Mouse (Mus musculus): ENCODE measurements around the gene Wdr81. TPM values are rescaled to one million over a fixed set of nuclear protein-coding genes. Genes with fewer than 3 reads are reported as not detected.
A peak's percentile ranks its signal among the peaks of the same experiment; 100 is the strongest.
"Not testable (repeated sequence)": the region's sequence is repeated elsewhere in the genome, so short reads cannot be mapped to it uniquely, and the experiment has no call there.

The Wdr81 gene
- polyA plus RNA-seq, 1 experiment from 2014 or later, result 6.2 TPM

- no peaks in the 10 kb centered on the region for H3K27me3 ChIP-seq (ENCODE audit: control insufficient read depth, insufficient read depth, low read length)
Measured at GRCm38 (mm10) chr11:75458169-75458568, 3.7 kb upstream of the Wdr81 start.

GRCm38 (mm10) chr11:75456440-75456871, 1.9 kb upstream of the Wdr81 start:
- H3K27ac ChIP-seq (ENCODE audit: low read depth, low read length), result no peak overlapping the region
- 88% methylated on average over 7 of the region's 7 CpGs for WGBS
- no peak overlapping the region for H3K9ac ChIP-seq (ENCODE audit: low read length)
- ATAC-seq (ENCODE audit: insufficient read depth, low FRiP score, low TSS enrichment) (no peak), DNase-seq (ENCODE audit: low spot score) (no peak)
- H3K4me1 ChIP-seq (ENCODE audit: control insufficient read depth, insufficient read depth, low read length), result peaks cover 16% of the 10 kb centered on the region
- H3K9me3 ChIP-seq (ENCODE audit: control insufficient read depth, low read length), result no peaks in the 10 kb centered on the region
- no peak overlapping the region for H3K4me3 ChIP-seq (ENCODE audit: low read depth, low read length)
- H3K4me2 ChIP-seq (ENCODE audit: low read depth), result no peak overlapping the region
- no peaks in the 10 kb centered on the region for H3K36me3 ChIP-seq (ENCODE audit: control insufficient read depth, insufficient read depth, low read length)
- H3K27me3 ChIP-seq (ENCODE audit: control insufficient read depth, insufficient read depth, low read length), result no peaks in the 10 kb centered on the region

More at GRCm38 (mm10) chr11:75458169-75458568, 3.7 kb upstream of the Wdr81 start:
- Histone ChIP-seq H3K4me2 (ENCODE audit: low read depth) (no peak overlapping the region), H3K4me3 (ENCODE audit: low read depth, low read length) (no peak overlapping the region), H3K9ac (ENCODE audit: low read length) (no peak overlapping the region), H3K36me3 (ENCODE audit: control insufficient read depth, insufficient read depth, low read length) (no peaks in the 10 kb centered on the region), H3K9me3 (ENCODE audit: control insufficient read depth, low read length) (no peaks in the 10 kb centered on the region), H3K27ac (ENCODE audit: low read depth, low read length) (no peak overlapping the region), H3K4me1 (ENCODE audit: control insufficient read depth, insufficient read depth, low read length) (peaks cover 28% of the 10 kb centered on the region)
- no peak for ATAC-seq (ENCODE audit: insufficient read depth, low FRiP score, low TSS enrichment)
- WGBS, result 11% methylated on average over 3 of the region's 3 CpGs
- no peak for DNase-seq (ENCODE audit: low spot score)

GRCm38 (mm10) chr11:75455971-75456370, 1.5 kb upstream of the Wdr81 start:
- not testable (repeated sequence) for H3K9me3 ChIP-seq (ENCODE audit: control insufficient read depth, low read length); H3K4me3 ChIP-seq (ENCODE audit: low read depth, low read length); DNase-seq (ENCODE audit: low spot score); H3K27ac ChIP-seq (ENCODE audit: low read depth, low read length); H3K9ac ChIP-seq (ENCODE audit: low read length); ATAC-seq (ENCODE audit: insufficient read depth, low FRiP score, low TSS enrichment); H3K36me3 ChIP-seq (ENCODE audit: control insufficient read depth, insufficient read depth, low read length); H3K27me3 ChIP-seq (ENCODE audit: control insufficient read depth, insufficient read depth, low read length); H3K4me2 ChIP-seq (ENCODE audit: low read depth)
- H3K4me1 ChIP-seq (ENCODE audit: control insufficient read depth, insufficient read depth, low read length), result peaks cover 16% of the 10 kb centered on the region
- 90% methylated on average over 2 of the region's 2 CpGs for WGBS

- H3K36me3 ChIP-seq (ENCODE audit: control insufficient read depth, insufficient read depth, low read length), result no peaks in the 10 kb centered on the region
- peak overlapping the region; percentile 98 for H3K4me2 ChIP-seq (ENCODE audit: low read depth)
- H3K9me3 ChIP-seq (ENCODE audit: control insufficient read depth, low read length), result no peaks in the 10 kb centered on the region
- H3K4me3 ChIP-seq (ENCODE audit: low read depth, low read length), result peak overlapping the region; percentile 62
- peaks cover 14% of the 10 kb centered on the region for H3K4me1 ChIP-seq (ENCODE audit: control insufficient read depth, insufficient read depth, low read length)
- ATAC-seq (ENCODE audit: insufficient read depth, low FRiP score, low TSS enrichment) (no peak), DNase-seq (ENCODE audit: low spot score) (no peak)
- 83% methylated on average over 10 of the region's 10 CpGs for WGBS
- no peaks in the 10 kb centered on the region for H3K27me3 ChIP-seq (ENCODE audit: control insufficient read depth, insufficient read depth, low read length)
- peak overlapping the region; percentile 58 for H3K9ac ChIP-seq (ENCODE audit: low read length)
- H3K27ac ChIP-seq (ENCODE audit: low read depth, low read length), result peak overlapping the region; percentile 68; the same call in 1 of the 2 replicates
Measured at GRCm38 (mm10) chr11:75455041-75455736, 672 bp upstream of the Wdr81 start.

- H3K4me1 ChIP-seq (ENCODE audit: control insufficient read depth, insufficient read depth, low read length), result peaks cover 7% of the 10 kb centered on the region
- no peak for ATAC-seq (ENCODE audit: insufficient read depth, low FRiP score, low TSS enrichment)
- no peak overlapping the region for H3K4me2 ChIP-seq (ENCODE audit: low read depth)
- WGBS, result 93% methylated on average over 31 of the region's 31 CpGs
- H3K36me3 ChIP-seq (ENCODE audit: control insufficient read depth, insufficient read depth, low read length), result peaks cover 3% of the 10 kb centered on the region; the same call in 1 of the 2 replicates
- no peak overlapping the region for H3K27ac ChIP-seq (ENCODE audit: low read depth, low read length)
- no peaks in the 10 kb centered on the region for H3K27me3 ChIP-seq (ENCODE audit: control insufficient read depth, insufficient read depth, low read length)
- H3K9me3 ChIP-seq (ENCODE audit: control insufficient read depth, low read length), result no peaks in the 10 kb centered on the region
- H3K9ac ChIP-seq (ENCODE audit: low read length), result no peak overlapping the region
- DNase-seq (ENCODE audit: low spot score), result no peak
- H3K4me3 ChIP-seq (ENCODE audit: low read depth, low read length), result no peak overlapping the region
Measured at GRCm38 (mm10) chr11:75452812-75453557, 1.5 kb downstream of the Wdr81 start.

GRCm38 (mm10) chr11:75452081-75452480, 2.4 kb downstream of the Wdr81 start:
- H3K9ac ChIP-seq (ENCODE audit: low read length), result no peak overlapping the region
- no peaks in the 10 kb centered on the region for H3K27me3 ChIP-seq (ENCODE audit: control insufficient read depth, insufficient read depth, low read length)
- H3K4me2 ChIP-seq (ENCODE audit: low read depth), result no peak overlapping the region
- H3K36me3 ChIP-seq (ENCODE audit: control insufficient read depth, insufficient read depth, low read length), result peaks cover 5% of the 10 kb centered on the region; the same call in 1 of the 2 replicates
- H3K4me3 ChIP-seq (ENCODE audit: low read depth, low read length), result no peak overlapping the region
- H3K27ac ChIP-seq (ENCODE audit: low read depth, low read length), result no peak overlapping the region
- 86% methylated on average over 8 of the region's 8 CpGs for WGBS
- no peak for ATAC-seq (ENCODE audit: insufficient read depth, low FRiP score, low TSS enrichment)
- H3K9me3 ChIP-seq (ENCODE audit: control insufficient read depth, low read length), result no peaks in the 10 kb centered on the region
- H3K4me1 ChIP-seq (ENCODE audit: control insufficient read depth, insufficient read depth, low read length), result peaks cover 7% of the 10 kb centered on the region
- DNase-seq (ENCODE audit: low spot score), result no peak

GRCm38 (mm10) chr11:75450936-75451335, 3.6 kb downstream of the Wdr81 start:
- peaks cover 5% of the 10 kb centered on the region; the same call in 1 of the 2 replicates for H3K36me3 ChIP-seq (ENCODE audit: control insufficient read depth, insufficient read depth, low read length)
- no peaks in the 10 kb centered on the region for H3K27me3 ChIP-seq (ENCODE audit: control insufficient read depth, insufficient read depth, low read length)
- WGBS, result 86% methylated on average over 15 of the region's 15 CpGs
- no peaks in the 10 kb centered on the region for H3K9me3 ChIP-seq (ENCODE audit: control insufficient read depth, low read length)
- H3K4me1 ChIP-seq (ENCODE audit: control insufficient read depth, insufficient read depth, low read length), result peaks cover 7% of the 10 kb centered on the region
- no peak overlapping the region; the same call in 1 of the 2 replicates for H3K9ac ChIP-seq (ENCODE audit: low read length)
- no peak for ATAC-seq (ENCODE audit: insufficient read depth, low FRiP score, low TSS enrichment)
- H3K27ac ChIP-seq (ENCODE audit: low read depth, low read length), result no peak overlapping the region
- H3K4me2 ChIP-seq (ENCODE audit: low read depth), result no peak overlapping the region
- DNase-seq (ENCODE audit: low spot score), result no peak
- H3K4me3 ChIP-seq (ENCODE audit: low read depth, low read length), result no peak overlapping the region

GRCm38 (mm10) chr11:75450304-75450908, 4.1 kb downstream of the Wdr81 start:
- Histone ChIP-seq H3K4me2 (ENCODE audit: low read depth) (no peak overlapping the region), H3K9ac (ENCODE audit: low read length) (no peak overlapping the region; the same call in 1 of the 2 replicates), H3K27ac (ENCODE audit: low read depth, low read length) (no peak overlapping the region), H3K4me1 (ENCODE audit: control insufficient read depth, insufficient read depth, low read length) (peaks cover 7% of the 10 kb centered on the region), H3K27me3 (ENCODE audit: control insufficient read depth, insufficient read depth, low read length) (no peaks in the 10 kb centered on the region), H3K9me3 (ENCODE audit: control insufficient read depth, low read length) (no peaks in the 10 kb centered on the region), H3K4me3 (ENCODE audit: low read depth, low read length) (no peak overlapping the region), H3K36me3 (ENCODE audit: control insufficient read depth, insufficient read depth, low read length) (peaks cover 5% of the 10 kb centered on the region; the same call in 1 of the 2 replicates)
- WGBS, result 90% methylated on average over 8 of the region's 8 CpGs
- no peak for DNase-seq (ENCODE audit: low spot score)
- ATAC-seq (ENCODE audit: insufficient read depth, low FRiP score, low TSS enrichment), result no peak

All from neural tube, embryonic 11.5 days (tissue).